Comparison of ENCODE assay signal across 9 mouse cellular contexts in genomic region chr9:57759289-57759688, GRCm38 (mm10). TPM values are rescaled to one million over a fixed set of nuclear protein-coding genes. Genes with fewer than 3 reads are reported as not detected.
DNase-seq lines count a peak whose midpoint lies in the region; ATAC-seq and TF ChIP-seq lines count a peak whose summit lies in the region.
"Had no signal": no experiment of that assay in that cellular context is flagged by ENCODE, and none has a peak within 500 bp of the region (broad histone marks: within the 10 kb centered on the region; RNA-seq: fewer than 3 reads in every experiment).

No protein-coding gene starts in this region.

- H3K27me3 ChIP-seq in midbrain, embryonic 14.5 days (ENCODE audit: control insufficient read depth, insufficient read depth, low read length): no peaks in the 10 kb centered on the region
- no peaks in the 10 kb centered on the region for H3K27me3 ChIP-seq in midbrain, embryonic 13.5 days
- H3K27me3 ChIP-seq in hindbrain, embryonic 14.5 days (ENCODE audit: control insufficient read depth, insufficient read depth, low read length): no peaks in the 10 kb centered on the region
- H3K27me3 ChIP-seq in midbrain, postnatal 0 days (ENCODE audit: insufficient read depth, low read length): no peaks in the 10 kb centered on the region
- no peaks in the 10 kb centered on the region for H3K27me3 ChIP-seq in testis, adult 2 months (ENCODE audit: control insufficient read depth, insufficient read depth, low read length)
- H3K27me3 ChIP-seq: embryonic facial prominence, embryonic 15.5 days had no signal

- TF ChIP-seq CTCF in midbrain, postnatal 0 days (IDR thresholded peaks at IDR 0.05): peak; percentile 90
- peak; percentile 79; the same call in 1 of the 2 replicates for TF ChIP-seq CTCF in testis, adult 2 months (IDR thresholded peaks at IDR 0.05; ENCODE audit: control insufficient read depth, insufficient read depth, insufficient replicate concordance, low read depth, low read length)

- H3K36me3 ChIP-seq in midbrain, embryonic 14.5 days (ENCODE audit: control insufficient read depth, insufficient read depth, low read length): peaks cover 70% of the 10 kb centered on the region
- H3K36me3 ChIP-seq in midbrain, embryonic 13.5 days: peaks cover 70% of the 10 kb centered on the region
- peaks cover 68% of the 10 kb centered on the region for H3K36me3 ChIP-seq in hindbrain, embryonic 14.5 days (replicated peaks; ENCODE audit: control insufficient read depth, insufficient read depth)
- H3K36me3 ChIP-seq in midbrain, postnatal 0 days (ENCODE audit: insufficient read depth, low read length): peaks cover 62% of the 10 kb centered on the region
- H3K36me3 ChIP-seq in testis, adult 2 months (ENCODE audit: control insufficient read depth, insufficient read depth, low read length): peaks cover 4% of the 10 kb centered on the region; the same call in 1 of the 2 replicates

- intact Hi-C loops in left cerebral cortex, postnatal 25 days (cut with DNase I): no loop called here

- H3K4me1 ChIP-seq in midbrain, embryonic 14.5 days (ENCODE audit: control insufficient read depth, insufficient read depth, low read length): peaks cover 20% of the 10 kb centered on the region
- peaks cover 28% of the 10 kb centered on the region for H3K4me1 ChIP-seq in midbrain, embryonic 13.5 days (replicated peaks)
- peaks cover 25% of the 10 kb centered on the region for H3K4me1 ChIP-seq in hindbrain, embryonic 14.5 days (replicated peaks; ENCODE audit: control insufficient read depth, insufficient read depth, low read length)
- peaks cover 10% of the 10 kb centered on the region for H3K4me1 ChIP-seq in midbrain, postnatal 0 days (ENCODE audit: insufficient read depth, low read length)
- peaks cover 5% of the 10 kb centered on the region for H3K4me1 ChIP-seq in testis, adult 2 months (ENCODE audit: control insufficient read depth, insufficient read depth, low read length)

- no peak for TF ChIP-seq POLR2A in testis, adult 2 months (IDR thresholded peaks at IDR 0.05; ENCODE audit: control insufficient read depth, low read depth, low read length)

- no peaks in the 10 kb centered on the region for H3K9me3 ChIP-seq in midbrain, embryonic 14.5 days (ENCODE audit: control insufficient read depth, low read length)
- no peaks in the 10 kb centered on the region for H3K9me3 ChIP-seq in midbrain, embryonic 13.5 days
- no peaks in the 10 kb centered on the region for H3K9me3 ChIP-seq in hindbrain, embryonic 14.5 days (ENCODE audit: control insufficient read depth, low read length)
- no peaks in the 10 kb centered on the region for H3K9me3 ChIP-seq in midbrain, postnatal 0 days (ENCODE audit: low read length)
- H3K9me3 ChIP-seq: embryonic facial prominence, embryonic 15.5 days had no signal

- WGBS in midbrain, embryonic 14.5 days: 26% methylated on average over 6 of the region's 6 CpGs
- WGBS in midbrain, embryonic 13.5 days: 32% methylated on average over 6 of the region's 6 CpGs
- 24% methylated on average over 6 of the region's 6 CpGs for WGBS in hindbrain, embryonic 14.5 days
- 29% methylated on average over 6 of the region's 6 CpGs for WGBS in midbrain, postnatal 0 days

- H3K4me2 ChIP-seq in midbrain, embryonic 14.5 days (ENCODE audit: low read length): no peak overlapping the region
- H3K4me2 ChIP-seq in midbrain, embryonic 13.5 days (replicated peaks): no peak overlapping the region
- no peak overlapping the region for H3K4me2 ChIP-seq in hindbrain, embryonic 14.5 days (replicated peaks)
- H3K4me2 ChIP-seq in midbrain, postnatal 0 days (ENCODE audit: low read depth, low read length, poor library complexity, severe bottlenecking): no peak overlapping the region
- H3K4me2 ChIP-seq: embryonic facial prominence, embryonic 15.5 days had no signal

- DNase-seq in midbrain, embryonic 14.5 days: peak; percentile 71
- DNase-seq in c-Kit-positive CD71-negative TER-119-negative erythroid progenitor cells, embryonic 14.5 days (ENCODE audit: low read depth): peak; percentile 61
- peak; percentile 81 for DNase-seq in fibroblast of lung, adult 2 months (ENCODE audit: low read depth)
- DNase-seq in hindbrain, embryonic 14.5 days (ENCODE audit: low spot score): peak; percentile 63
- DNase-seq in left cerebral cortex, postnatal 25 days (ENCODE audit: low spot score in 2 of 2): peak; percentile 62 to 74
- DNase-seq in midbrain, postnatal 0 days (ENCODE audit: low spot score): peak; percentile 68

- no peak overlapping the region for H3K27ac ChIP-seq in midbrain, embryonic 14.5 days (replicated peaks; ENCODE audit: low read depth, low read length)
- H3K27ac ChIP-seq in midbrain, embryonic 13.5 days: no peak overlapping the region
- H3K27ac ChIP-seq in hindbrain, embryonic 14.5 days: no peak overlapping the region
- no peak overlapping the region for H3K27ac ChIP-seq in midbrain, postnatal 0 days (ENCODE audit: low read depth, low read length)
- peak overlapping the region; percentile 5; the same call in 1 of the 2 replicates for H3K27ac ChIP-seq in testis, adult 2 months (ENCODE audit: control insufficient read depth, insufficient read depth, low read depth, low read length)
- H3K27ac ChIP-seq: embryonic facial prominence, embryonic 15.5 days had no signal

- no peak for ATAC-seq in midbrain, embryonic 14.5 days (ENCODE audit: low FRiP score, low TSS enrichment)
- ATAC-seq in midbrain, embryonic 13.5 days: no peak
- ATAC-seq in hindbrain, embryonic 14.5 days (ENCODE audit: low FRiP score): 0 out of 2 replicates have a peak, but pooled peaks have one; percentile 39
- ATAC-seq in midbrain, postnatal 0 days (ENCODE audit: low FRiP score): no peak

- H3K4me3 ChIP-seq in midbrain, embryonic 14.5 days (replicated peaks; ENCODE audit: low read depth, low read length): no peak overlapping the region
- H3K4me3 ChIP-seq in midbrain, embryonic 13.5 days (replicated peaks): no peak overlapping the region
- H3K4me3 ChIP-seq in hindbrain, embryonic 14.5 days (replicated peaks; ENCODE audit: low read length): no peak overlapping the region
- H3K4me3 ChIP-seq in midbrain, postnatal 0 days (ENCODE audit: low read depth, low read length): no peak overlapping the region
- H3K4me3 ChIP-seq in testis, adult 2 months (ENCODE audit: control insufficient read depth, low read depth, low read length): peak overlapping the region; percentile 89
- H3K4me3 ChIP-seq: embryonic facial prominence, embryonic 15.5 days had no signal

- H3K9ac ChIP-seq in midbrain, embryonic 14.5 days (replicated peaks; ENCODE audit: low read length): no peak overlapping the region
- H3K9ac ChIP-seq in midbrain, embryonic 13.5 days (replicated peaks): no peak overlapping the region
- H3K9ac ChIP-seq in hindbrain, embryonic 14.5 days: no peak overlapping the region
- H3K9ac ChIP-seq in midbrain, postnatal 0 days (replicated peaks; ENCODE audit: low read length, poor library complexity, severe bottlenecking): no peak overlapping the region
- H3K9ac ChIP-seq: embryonic facial prominence, embryonic 15.5 days had no signal

RNA-seq across cellular contexts. Expression of gene Clk3, which starts 6.4 kb away (rescaled TPM):
- polyA plus RNA-seq in midbrain, embryonic 14.5 days (2014; fragmentation: Nextera tagmentation; extraction: Ambion mirVana): 66.3 and 68.7 TPM in 2 replicates
- 80.0 and 84.9 TPM in 2 replicates for polyA plus RNA-seq in midbrain, embryonic 13.5 days (2015; fragmentation: Nextera tagmentation; extraction: Ambion mirVana)
- 55.8 and 65.2 TPM in 2 replicates for polyA plus RNA-seq in hindbrain, embryonic 14.5 days (2014; fragmentation: Nextera tagmentation; extraction: Ambion mirVana)
- total RNA-seq in left cerebral cortex, postnatal 25 days (2021): 10 to 100 TPM; 75.3 to 76.6 TPM
- total RNA-seq in midbrain, postnatal 0 days (2014; rRNA removed): 82.1 and 83.7 TPM in 2 replicates
- polyA plus RNA-seq in midbrain, postnatal 0 days (2015; fragmentation: Nextera tagmentation; extraction: Ambion mirVana): 53.4 and 54.3 TPM in 2 replicates
- polyA plus RNA-seq in testis, adult 2 months (2012; rRNA removed): 197 and 224 TPM in 2 replicates

RNA-seq across cellular contexts. Expression of gene Edc3, which starts 50.9 kb away (rescaled TPM):
- 24.6 and 27.7 TPM in 2 replicates for polyA plus RNA-seq in midbrain, embryonic 14.5 days (2014; fragmentation: Nextera tagmentation; extraction: Ambion mirVana)
- 38.1 and 40.1 TPM in 2 replicates for polyA plus RNA-seq in midbrain, embryonic 13.5 days (2015; fragmentation: Nextera tagmentation; extraction: Ambion mirVana)
- polyA plus RNA-seq in hindbrain, embryonic 14.5 days (2014; fragmentation: Nextera tagmentation; extraction: Ambion mirVana): 22.1 and 23.5 TPM in 2 replicates
- total RNA-seq in left cerebral cortex, postnatal 25 days (2021): 10 to 100 TPM; 12.9 to 13.5 TPM
- 10.6 and 11.9 TPM in 2 replicates for total RNA-seq in midbrain, postnatal 0 days (2014; rRNA removed)
- 27.3 and 27.8 TPM in 2 replicates for polyA plus RNA-seq in midbrain, postnatal 0 days (2015; fragmentation: Nextera tagmentation; extraction: Ambion mirVana)
- 8.0 and 8.1 TPM in 2 replicates for polyA plus RNA-seq in testis, adult 2 months (2012; rRNA removed)
